Mouse (Mus musculus) liver, embryonic 16.5 days (tissue): ENCODE data around the gene Pomgnt2. TPM values are rescaled to one million over a fixed set of nuclear protein-coding genes. Genes with fewer than 3 reads are reported as not detected.
A peak's percentile ranks its signal among the peaks of the same experiment; 100 is the strongest.
"Not testable (repeated sequence)": the region's sequence is repeated elsewhere in the genome, so short reads cannot be mapped to it uniquely, and the experiment has no call there.

ENCODE experiments used
- ATAC-seq: fragments of 200-750 bp; cut with Nextera tagmentation; 2 replicates; pipeline ENCODE4 v1.8.0; 2017; ENCODE audit warnings: low read depth, mild to moderate bottlenecking, moderate number of reproducible peaks, moderate library complexity
- H3K27ac ChIP-seq: fragments of 300-500 bp; sonication (generic); 2 replicates; pipeline ENCODE4 v1.5.1; 2014; ENCODE audit warnings: mild to moderate bottlenecking, low read length
- H3K27me3 ChIP-seq: fragments of 300-500 bp; sonication (generic); 2 replicates; pipeline ENCODE4 v1.6.1; 2014; ENCODE audit warnings: low read depth, low read length, mixed read lengths; ENCODE audit not compliant: control insufficient read depth, insufficient read depth
- H3K36me3 ChIP-seq: fragments of 300-500 bp; sonication (generic); 2 replicates; pipeline ENCODE4 v1.6.1; 2014; ENCODE audit warnings: mild to moderate bottlenecking; ENCODE audit not compliant: control insufficient read depth, insufficient read depth
- H3K4me1 ChIP-seq: fragments of 300-500 bp; sonication (generic); 2 replicates; pipeline ENCODE4 v1.6.1; 2014; ENCODE audit warnings: low read depth, low read length, mixed read lengths; ENCODE audit not compliant: control insufficient read depth
- H3K4me2 ChIP-seq: fragments of 300-500 bp; sonication (generic); 2 replicates; pipeline ENCODE4 v1.6.1; 2014; ENCODE audit warnings: low read depth, low read length, mixed read lengths
- H3K4me3 ChIP-seq: fragments of 300-500 bp; sonication (generic); 2 replicates; pipeline ENCODE4 v1.5.1; 2014; ENCODE audit warnings: low read depth, mild to moderate bottlenecking, low read length
- H3K9ac ChIP-seq: fragments of 300-500 bp; sonication (generic); 2 replicates; pipeline ENCODE4 v1.6.1; 2014; ENCODE audit warnings: low read depth, low read length
- H3K9me3 ChIP-seq: fragments of 300-500 bp; sonication (generic); replicated peaks from 2 replicates; pipeline ENCODE4 v1.6.1; 2016; ENCODE audit warnings: low read length; ENCODE audit not compliant: control insufficient read depth
- WGBS: fragments of 180-500 bp; shearing (Covaris S2); extraction: QIAGEN DNeasy Blood & Tissue Kit; methylation state at CpG from one replicate; pipeline ENCODE4 v1.1.7; 2014; ENCODE audit not compliant: insufficient replicate concordance; 5-methylcytosine and 5-hydroxymethylcytosine counted together
- polyA plus RNA-seq: library from polyadenylated mRNA; unstranded; fragments of >200 nt; fragmentation: Nextera tagmentation; extraction: Ambion mirVana; gene quantifications from 2 replicates; pipeline ENCODE4 v1.2.1, GENCODE M21; 2015

Pomgnt2 gene
- polyA plus RNA-seq, 1 experiment from 2014 or later = 3.2 TPM

DNA sequence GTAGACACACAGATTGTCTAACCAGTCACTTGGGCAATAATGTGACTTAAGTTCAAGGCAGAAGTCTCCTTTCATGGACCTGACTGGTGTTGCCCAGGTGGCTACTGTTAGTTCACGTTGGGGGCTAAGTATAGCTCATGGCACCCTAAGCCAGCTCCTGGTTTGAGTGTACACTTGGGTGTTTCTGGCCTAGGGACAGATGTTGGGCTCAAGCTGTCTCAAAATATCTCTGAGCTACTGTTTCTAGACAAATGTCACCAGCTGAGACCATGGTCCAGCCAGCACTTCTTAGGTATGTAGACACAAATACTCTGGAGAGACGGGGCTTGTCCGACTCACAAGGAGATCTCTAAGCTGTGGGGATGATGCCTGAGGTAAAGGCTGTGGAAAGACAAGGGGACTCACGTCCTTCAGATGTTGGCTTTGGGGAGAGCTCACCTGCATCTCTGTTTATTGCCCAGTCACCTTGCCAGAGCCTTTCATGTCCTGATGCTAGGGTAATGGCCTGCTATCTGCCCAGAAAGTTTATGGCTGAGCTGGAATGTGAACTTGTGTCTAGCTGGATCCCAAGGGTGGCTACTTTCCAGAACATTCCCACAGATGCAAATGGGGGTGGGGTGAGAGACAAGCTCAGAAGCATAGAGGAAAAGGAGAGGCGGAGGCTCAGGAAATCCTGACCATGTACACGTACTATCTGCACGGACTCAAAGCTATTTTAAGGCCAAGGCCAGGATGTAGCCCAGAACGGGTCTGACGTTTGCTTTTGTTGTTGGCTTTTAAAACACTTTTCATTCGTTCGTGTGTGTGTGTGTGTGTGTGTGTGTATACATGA, 31.2 kb upstream of the Pomgnt2 start:
- Histone ChIP-seq H3K27ac (peak overlapping the region; percentile 56; the same call in 1 of the 2 replicates), H3K9me3 (no peaks in the 10 kb centered on the region), H3K9ac (no peak overlapping the region), H3K36me3 (no peaks in the 10 kb centered on the region), H3K27me3 (no peaks in the 10 kb centered on the region), H3K4me3 (no peak overlapping the region), H3K4me2 (no peak overlapping the region), H3K4me1 (no peaks in the 10 kb centered on the region)
- WGBS = 34% methylated on average over 11 of the region's 11 CpGs
- peak; percentile 33; the same call in 1 of the 2 replicates for ATAC-seq

DNA sequence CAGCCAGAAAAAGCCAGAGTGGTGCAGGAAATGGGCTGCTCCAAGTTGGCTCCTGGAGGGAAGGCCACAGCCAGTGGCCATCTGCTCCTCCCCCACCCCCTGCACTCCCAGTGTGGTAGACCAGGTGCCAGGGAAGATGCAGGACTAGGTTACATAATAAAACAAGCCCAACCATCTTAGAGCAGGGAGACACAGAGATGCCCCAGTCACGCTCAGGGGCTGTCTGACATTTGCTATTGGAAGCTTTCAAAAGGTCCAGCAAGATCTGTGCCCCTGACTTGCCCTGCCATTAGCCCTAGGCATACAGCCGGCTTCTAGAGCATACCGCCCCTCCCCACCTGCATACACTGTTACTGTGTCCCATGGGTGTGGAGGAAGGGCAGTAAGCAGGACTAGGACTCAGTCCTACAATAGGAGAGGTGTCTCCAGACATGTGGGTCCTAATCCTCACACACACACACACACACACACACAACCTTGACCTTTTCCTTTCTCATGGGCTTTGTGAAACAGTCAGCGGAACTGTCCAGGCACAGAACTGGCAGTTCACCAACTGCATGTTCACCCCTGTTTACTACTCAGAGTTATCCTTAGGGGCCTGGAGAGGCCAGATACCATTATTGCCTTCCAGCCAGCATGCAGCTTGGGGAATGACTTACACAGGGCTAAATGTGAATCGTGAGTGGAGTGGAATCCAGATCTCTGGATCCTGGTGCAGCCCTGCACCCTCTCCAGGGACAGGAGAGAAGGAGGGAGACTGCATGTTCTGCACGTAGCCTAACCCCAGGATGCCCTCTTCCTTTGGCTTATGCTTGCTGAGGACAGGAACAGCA, 30.4 kb upstream of the Pomgnt2 start:
- peak; percentile 32; the same call in 1 of the 2 replicates for ATAC-seq
- peak overlapping the region; percentile 56; the same call in 1 of the 2 replicates for H3K27ac ChIP-seq
- 56% methylated on average over 6 of the region's 6 CpGs for WGBS

DNA sequence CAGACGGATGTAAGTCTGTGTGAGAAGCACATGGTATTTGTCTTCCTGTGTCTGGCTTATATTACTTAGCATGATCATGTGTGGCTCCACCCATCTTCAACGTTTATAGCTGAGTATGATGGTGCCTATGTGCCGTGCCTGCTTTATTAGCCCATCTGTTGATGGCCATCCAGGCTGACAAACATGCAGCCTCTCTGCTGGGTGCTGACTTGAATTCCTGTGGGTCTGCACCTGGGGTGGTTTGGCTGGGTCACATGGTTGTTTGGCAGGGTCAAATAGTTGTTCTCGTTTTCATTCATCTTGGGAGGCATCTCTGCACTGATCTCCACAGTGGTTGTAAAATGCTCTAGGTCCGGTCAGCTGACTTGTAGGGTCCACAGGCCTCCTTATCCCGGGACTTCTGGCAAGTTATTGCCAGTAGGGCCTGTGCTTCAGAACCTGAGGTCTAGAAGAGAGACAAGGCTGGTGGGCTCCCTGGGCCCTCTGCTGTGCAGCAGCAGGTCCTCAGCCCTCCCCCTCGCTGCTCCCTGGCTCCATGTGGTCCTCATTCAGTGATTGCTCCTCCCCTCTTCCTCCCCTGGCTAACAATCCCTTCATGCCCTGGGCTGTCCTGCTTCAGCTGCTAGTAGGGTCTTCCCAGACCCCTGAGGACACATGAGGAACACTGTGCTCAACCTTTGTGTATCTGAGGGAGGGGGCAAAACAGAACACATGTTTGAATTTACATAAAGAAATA, 29.1 kb upstream of the Pomgnt2 start:
- Histone ChIP-seq H3K27me3 (no peaks in the 10 kb centered on the region), H3K9ac (no peak overlapping the region), H3K4me1 (no peaks in the 10 kb centered on the region), H3K36me3 (no peaks in the 10 kb centered on the region), H3K27ac (no peak overlapping the region), H3K4me2 (no peak overlapping the region), H3K4me3 (no peak overlapping the region), H3K9me3 (no peaks in the 10 kb centered on the region)
- WGBS = 46% methylated on average over 7 of the region's 7 CpGs
- ATAC-seq = no peak

More for the DNA sequence above, 30.4 kb upstream of the Pomgnt2 start:
- no peaks in the 10 kb centered on the region for H3K9me3 ChIP-seq
- no peaks in the 10 kb centered on the region for H3K4me1 ChIP-seq
- no peak overlapping the region for H3K4me3 ChIP-seq
- no peaks in the 10 kb centered on the region for H3K27me3 ChIP-seq
- H3K36me3 ChIP-seq = no peaks in the 10 kb centered on the region
- H3K9ac ChIP-seq = no peak overlapping the region
- no peak overlapping the region for H3K4me2 ChIP-seq

DNA sequence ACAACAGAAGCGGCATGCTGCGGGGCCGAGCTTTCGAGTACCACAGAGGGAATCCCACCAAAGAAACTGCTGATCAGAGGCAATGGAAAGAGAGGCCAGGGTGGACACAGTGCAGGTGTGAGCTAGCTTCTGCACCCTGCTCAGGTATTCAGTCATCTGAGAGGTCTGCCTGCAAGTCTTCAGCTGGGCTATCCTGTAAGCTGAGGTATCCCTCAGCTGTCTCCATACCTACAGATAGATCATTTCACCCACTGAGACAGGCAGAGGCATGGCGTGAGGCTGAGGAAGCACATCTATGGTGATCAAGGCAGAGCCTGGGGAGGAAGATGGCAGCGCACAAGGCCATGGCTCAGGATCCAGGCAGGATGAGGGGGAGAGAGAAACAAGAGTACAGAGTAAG, 27.5 kb upstream of the Pomgnt2 start:
- no peak overlapping the region for H3K27ac ChIP-seq
- WGBS = 60% methylated on average over 6 of the region's 6 CpGs

DNA sequence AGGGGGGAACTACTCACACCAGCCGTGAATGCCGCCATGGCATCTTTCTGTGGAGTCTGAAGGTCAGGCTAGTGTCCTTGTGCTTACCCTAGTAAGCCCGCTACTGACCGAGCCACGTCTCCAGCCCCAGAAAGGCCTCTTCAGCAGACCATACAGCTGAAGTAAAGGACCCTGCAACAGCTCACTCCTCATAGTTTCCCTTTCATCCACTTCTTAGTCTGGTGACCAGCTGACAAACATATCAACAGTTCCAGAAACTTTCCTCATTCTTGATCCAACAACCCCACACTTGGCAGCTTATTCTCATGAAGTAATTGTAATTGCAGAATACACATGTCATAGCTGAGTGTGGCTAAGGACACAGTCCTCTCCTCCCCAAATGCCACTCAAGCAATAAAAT, 27.0 kb upstream of the Pomgnt2 start:
- no peak overlapping the region for H3K4me3 ChIP-seq
- H3K4me1 ChIP-seq = no peaks in the 10 kb centered on the region
- H3K27ac ChIP-seq = no peak overlapping the region
- WGBS = 64% methylated on average over 5 of the region's 5 CpGs
- no peaks in the 10 kb centered on the region for H3K27me3 ChIP-seq
- no peak for ATAC-seq
- no peak overlapping the region for H3K4me2 ChIP-seq
- no peak overlapping the region for H3K9ac ChIP-seq
- no peaks in the 10 kb centered on the region for H3K9me3 ChIP-seq
- no peaks in the 10 kb centered on the region for H3K36me3 ChIP-seq

More for the DNA sequence above, 27.5 kb upstream of the Pomgnt2 start:
- no peak for ATAC-seq
- Histone ChIP-seq H3K9me3 (no peaks in the 10 kb centered on the region), H3K4me2 (no peak overlapping the region), H3K9ac (no peak overlapping the region), H3K4me3 (no peak overlapping the region), H3K27me3 (no peaks in the 10 kb centered on the region), H3K4me1 (no peaks in the 10 kb centered on the region), H3K36me3 (no peaks in the 10 kb centered on the region)

DNA sequence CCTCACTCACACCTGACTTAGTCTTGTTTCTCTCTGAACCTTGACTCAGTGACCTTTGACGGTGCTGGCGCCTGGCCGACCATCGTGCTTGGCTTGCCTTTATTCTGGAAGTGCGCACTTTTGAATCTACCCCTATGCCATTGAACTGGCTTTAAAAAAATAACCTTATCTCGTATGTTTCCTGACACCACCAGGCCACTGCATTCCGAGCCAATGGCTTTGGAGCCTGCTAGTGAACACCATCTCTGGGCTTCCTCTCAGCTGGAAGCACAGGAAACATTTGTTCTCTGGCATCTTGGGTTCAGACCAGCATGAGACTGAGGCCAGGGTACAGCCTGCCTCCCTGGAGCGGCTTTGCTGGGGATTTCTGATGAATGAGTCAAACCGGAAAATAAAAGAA, 25.9 kb upstream of the Pomgnt2 start:
- no peaks in the 10 kb centered on the region for H3K27me3 ChIP-seq
- H3K4me1 ChIP-seq = no peaks in the 10 kb centered on the region
- 28% methylated on average over 9 of the region's 9 CpGs for WGBS
- ATAC-seq = peak; percentile 47
- H3K9ac ChIP-seq = no peak overlapping the region
- H3K4me3 ChIP-seq = no peak overlapping the region
- H3K4me2 ChIP-seq = no peak overlapping the region
- no peaks in the 10 kb centered on the region for H3K36me3 ChIP-seq
- no peak overlapping the region for H3K27ac ChIP-seq
- no peaks in the 10 kb centered on the region for H3K9me3 ChIP-seq

DNA sequence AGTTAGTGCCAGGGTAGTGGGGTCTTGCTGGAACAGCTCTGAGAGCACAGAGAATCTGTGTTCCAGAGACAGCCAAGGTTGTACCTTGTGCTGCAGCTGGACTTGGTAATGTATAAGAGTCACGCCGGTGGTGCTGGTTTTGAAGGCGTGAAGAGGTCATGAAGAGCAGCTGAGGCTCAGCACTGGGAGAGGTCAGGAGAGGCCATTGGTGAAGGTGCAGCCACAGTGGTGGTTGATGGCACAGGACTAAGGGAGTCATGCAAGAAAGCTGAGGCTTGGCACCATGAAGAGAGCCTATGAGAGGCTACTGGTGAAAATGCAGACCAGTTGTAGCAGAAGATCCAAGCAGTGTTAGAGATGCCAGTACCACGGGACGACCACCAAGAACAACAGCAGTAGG, 24.7 kb upstream of the Pomgnt2 start:
- no peak for ATAC-seq
- Histone ChIP-seq H3K4me2 (no peak overlapping the region), H3K36me3 (no peaks in the 10 kb centered on the region), H3K9me3 (no peaks in the 10 kb centered on the region), H3K27ac (no peak overlapping the region), H3K27me3 (no peaks in the 10 kb centered on the region), H3K9ac (no peak overlapping the region), H3K4me1 (no peaks in the 10 kb centered on the region), H3K4me3 (no peak overlapping the region)
- WGBS = 61% methylated on average over 5 of the region's 5 CpGs

DNA sequence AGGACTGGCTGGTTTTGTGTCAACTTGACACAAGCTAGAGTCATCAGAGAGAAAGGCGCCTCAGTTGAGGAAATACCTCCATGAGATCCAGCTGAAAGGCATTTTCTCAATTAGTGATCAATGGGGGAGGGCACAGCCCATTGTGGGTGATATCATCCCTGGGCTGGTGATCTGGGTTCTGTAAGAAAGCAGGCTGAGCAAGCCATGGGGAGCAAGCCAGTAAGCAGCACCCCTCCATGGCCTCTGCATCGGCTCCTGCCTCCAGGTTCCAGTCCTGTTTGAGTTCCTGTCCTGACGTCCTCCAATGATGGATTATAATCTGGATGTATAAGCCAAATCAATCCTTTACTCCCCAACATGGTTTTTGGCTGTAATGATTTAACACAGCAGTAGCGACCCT, 24.3 kb upstream of the Pomgnt2 start:
- H3K4me1 ChIP-seq, H3K4me3 ChIP-seq, H3K9ac ChIP-seq, ATAC-seq, H3K4me2 ChIP-seq, H3K36me3 ChIP-seq, H3K27ac ChIP-seq, H3K27me3 ChIP-seq, H3K9me3 ChIP-seq: not testable (repeated sequence)
- WGBS = 52% methylated on average over 4 of the region's 4 CpGs
